Mouse (Mus musculus) bone marrow, adult 2 months (tissue): ENCODE measurements around the gene Serpina3j.

Experiments used
- CTCF ChIP-seq: fragments of 200-500 bp; IDR thresholded peaks from 2 replicates; pipeline ENCODE4 v1.5.1; 2011; ENCODE audit warnings: low read length, control low read depth; ENCODE audit not compliant: control insufficient read depth, insufficient read depth
- POLR2A ChIP-seq: fragments of 200-500 bp; IDR thresholded peaks from 2 replicates; pipeline ENCODE4 v1.6.1; 2011; ENCODE audit warnings: low read depth, mild to moderate bottlenecking, control low read depth, low read length, borderline replicate concordance; ENCODE audit not compliant: control insufficient read depth

- no peak for TF ChIP-seq POLR2A
- no peak for TF ChIP-seq CTCF
These were observed at the start of gene Serpina3j for GRCm38 (mm10) chr12:104314253-104314652.
